Mouse (Mus musculus) olfactory bulb, adult 2 months (tissue): ENCODE results near the gene Fam160a1.

ENCODE experiments used
- CTCF ChIP-seq: fragments of 200-500 bp; IDR thresholded peaks from 2 replicates; pipeline ENCODE4 v1.5.1; 2012; ENCODE audit warnings: low read depth, mild to moderate bottlenecking, low read length, moderate library complexity; ENCODE audit not compliant: insufficient read depth
- POLR2A ChIP-seq: fragments of 200-500 bp; IDR thresholded peaks from 2 replicates; pipeline ENCODE4 v1.6.1; 2012; ENCODE audit warnings: mild to moderate bottlenecking, low read depth, low read length, moderate library complexity; ENCODE audit not compliant: insufficient read depth

GRCm38 (mm10) chr3:85713936-85714709, 103.0 kb downstream of the Fam160a1 start:
- TF ChIP-seq CTCF (no peak), POLR2A (no peak)
